Mouse (Mus musculus) R1 (cell line): ENCODE measurements around the gene Il2ra.
"Not testable (repeated sequence)": the region's sequence is repeated elsewhere in the genome, so short reads cannot be mapped to it uniquely, and the experiment has no call there.

Experiments used
- DNase-seq: peaks from one replicate; pipeline ENCODE4 v3.0.0-alpha.2; 2018; ENCODE audit warnings: low read depth, low spot score

Gene Il2ra

DNA sequence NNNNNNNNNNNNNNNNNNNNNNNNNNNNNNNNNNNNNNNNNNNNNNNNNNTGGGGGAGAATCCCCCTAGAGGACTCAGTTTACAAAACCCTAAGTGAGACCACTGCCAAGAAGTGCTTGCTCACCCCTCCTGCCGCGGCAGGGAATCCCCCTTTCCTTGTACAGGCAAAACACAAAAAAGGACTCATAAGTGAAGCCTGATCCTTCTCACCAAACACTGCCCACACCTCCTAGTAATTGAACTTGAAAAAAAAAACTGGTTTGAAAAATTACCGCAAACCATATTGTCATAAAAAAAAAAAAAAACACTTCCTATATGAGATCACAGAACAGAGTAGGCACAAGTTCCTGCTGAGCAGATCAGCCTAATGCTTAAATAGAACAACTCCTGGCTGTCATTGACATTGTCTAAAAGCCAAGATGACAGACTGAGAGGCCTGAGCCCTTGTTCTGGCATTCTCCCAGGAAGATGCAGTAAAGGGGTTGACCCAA lies at the start of gene Il2ra:
Il2ra (plus strand) TSS at position 357 of the 491 bp plus-strand sequence.
- no peak for DNase-seq

DNA sequence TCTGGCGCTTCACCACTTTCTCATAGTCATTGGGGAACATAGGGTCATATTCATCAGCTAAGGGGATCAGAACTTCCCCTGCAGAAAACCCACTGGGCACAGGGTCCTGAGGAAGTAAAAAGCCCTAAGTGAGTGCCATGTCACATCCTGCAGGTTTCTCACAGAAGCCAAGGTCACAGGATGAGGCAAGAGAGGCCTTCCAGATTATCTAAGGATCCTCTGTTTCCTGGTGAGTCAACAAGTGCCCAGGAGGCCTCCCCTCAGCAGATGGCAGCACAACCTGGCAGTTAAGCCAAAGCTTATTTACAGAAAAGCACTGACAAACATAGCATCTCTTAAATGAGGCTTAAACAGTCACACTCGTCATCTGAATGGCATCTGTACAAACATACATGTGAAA lies 45.9 kb upstream of the Il2ra start:
- DNase-seq: no peak

DNA sequence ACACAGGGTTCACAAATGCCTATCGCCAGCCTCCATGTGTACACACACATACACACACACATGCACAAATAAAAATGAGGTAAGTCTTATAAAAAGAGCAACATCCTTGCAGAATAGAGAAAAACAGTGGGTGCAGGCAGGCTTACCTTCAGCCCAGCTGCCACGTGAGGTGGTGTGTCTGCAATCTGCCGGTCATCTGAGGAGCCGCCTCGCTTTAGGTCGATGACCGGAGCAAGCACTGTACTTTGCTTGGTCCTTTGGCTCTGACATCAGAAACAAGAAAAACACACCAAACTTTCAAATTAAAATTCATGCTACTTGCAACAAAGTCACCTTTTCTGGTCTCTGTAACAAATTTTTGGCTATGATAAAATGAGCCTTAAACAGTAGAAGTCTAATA lies 44.7 kb upstream of the Il2ra start:
- DNase-seq: no peak

DNA sequence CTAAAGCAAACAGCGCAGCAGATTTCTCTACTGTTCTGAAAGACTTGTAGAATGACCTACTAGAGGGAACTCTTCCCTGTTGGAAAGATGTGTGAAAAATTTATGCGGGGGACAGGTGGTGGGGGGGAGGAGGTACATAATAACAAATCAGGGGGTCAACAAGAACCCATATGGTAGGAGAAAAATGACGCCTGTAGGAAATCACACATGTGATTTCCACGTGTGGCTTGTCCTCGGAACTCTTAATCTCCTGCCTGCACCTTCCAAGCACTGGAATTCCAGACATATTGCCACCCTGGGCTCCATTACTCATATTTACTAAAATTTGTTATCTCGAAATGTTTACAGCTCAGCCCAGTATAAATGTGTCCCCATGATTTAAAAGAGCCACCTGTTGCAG lies 40.8 kb upstream of the Il2ra start:
- DNase-seq: no peak

DNA sequence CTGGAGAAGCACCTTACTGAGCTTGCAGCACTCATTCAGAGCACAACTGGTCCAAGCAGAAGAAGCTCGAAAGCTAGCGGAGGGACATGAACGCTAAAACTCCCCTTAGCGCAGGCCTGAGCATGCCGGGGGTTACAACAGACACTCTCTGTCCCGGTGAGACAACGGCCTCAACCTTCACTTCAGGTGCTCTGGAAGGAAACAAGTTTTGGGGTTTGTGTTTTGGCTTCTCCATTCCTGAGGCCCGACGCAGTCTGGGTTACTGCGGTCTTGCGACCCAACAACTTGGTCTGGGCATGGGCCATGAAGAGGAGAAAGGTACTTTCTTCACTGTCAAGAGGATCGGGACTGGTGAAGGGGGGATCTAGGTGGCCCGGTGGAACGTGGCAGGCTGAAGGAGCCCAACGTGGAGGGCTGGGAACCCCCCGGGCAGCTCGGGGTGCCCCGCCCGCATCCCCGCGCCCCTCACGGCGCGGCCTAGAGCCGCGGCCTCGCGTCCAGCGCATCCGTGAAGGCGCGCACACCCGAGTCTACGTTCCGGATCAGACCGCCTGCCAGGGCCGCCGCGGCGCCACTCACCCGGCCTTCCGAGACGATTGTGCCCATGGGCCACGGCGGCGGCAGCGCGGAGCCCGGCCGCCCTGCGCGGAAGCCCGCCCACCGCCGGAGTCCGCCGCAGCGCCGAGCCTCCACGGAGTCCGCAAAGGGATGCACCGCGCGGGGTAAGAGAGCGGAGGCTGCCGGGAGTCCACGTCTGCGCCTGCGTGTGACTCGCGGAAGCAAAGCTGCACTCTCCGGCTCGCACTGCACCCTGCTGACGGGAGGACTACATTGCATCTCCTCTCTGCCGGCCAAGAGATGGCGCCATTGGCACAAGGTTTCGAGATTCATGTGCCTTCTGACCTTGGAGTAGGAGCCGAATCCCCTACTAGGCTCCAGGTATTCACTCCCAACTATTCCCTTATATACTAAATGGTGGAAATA lies 39.8 kb upstream of the Il2ra start:
- peak; percentile 95 for DNase-seq

DNA sequence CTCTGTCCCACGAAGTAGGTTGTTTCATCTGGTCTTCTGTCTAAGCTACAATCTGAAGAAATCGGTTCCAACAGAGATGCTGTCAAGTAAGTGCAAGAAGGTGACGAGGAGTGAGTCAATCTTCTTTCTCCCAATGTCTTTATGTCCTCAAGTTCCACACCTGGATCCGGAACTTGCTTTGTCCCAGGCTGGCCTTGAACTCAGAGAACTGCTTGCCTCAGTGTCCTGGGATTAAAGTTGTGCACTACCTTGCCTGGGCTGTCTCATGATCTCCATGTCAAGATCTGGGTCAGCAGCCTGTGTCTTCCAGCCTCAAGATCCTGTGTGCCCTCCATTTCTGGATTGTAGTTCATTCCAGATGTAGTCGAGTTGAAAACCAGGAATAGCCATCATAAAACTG lies 38.6 kb upstream of the Il2ra start, which contains the start of gene Rbm17:
Rbm17 (minus strand) TSS at position 101 of the 400 bp plus-strand sequence.
- DNase-seq: no peak

DNA sequence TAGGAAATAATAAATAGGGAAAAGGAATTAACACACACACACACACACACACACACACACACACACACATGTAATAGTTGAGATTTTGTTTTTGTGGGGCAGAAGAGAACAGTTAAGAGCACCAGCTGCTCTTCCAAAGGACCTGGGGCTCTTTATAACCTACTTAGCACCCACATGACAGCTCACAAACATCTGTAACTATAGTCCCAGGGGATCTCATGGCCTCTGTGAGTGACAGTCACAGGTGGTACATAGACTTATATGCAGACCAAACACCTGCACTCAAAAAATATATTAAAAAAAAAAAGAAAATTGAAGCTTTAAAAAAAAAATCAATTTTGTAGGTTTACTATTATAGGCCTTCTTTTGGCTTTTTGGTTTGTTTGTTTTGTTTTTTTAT lies 37.7 kb upstream of the Il2ra start:
- no peak for DNase-seq

DNA sequence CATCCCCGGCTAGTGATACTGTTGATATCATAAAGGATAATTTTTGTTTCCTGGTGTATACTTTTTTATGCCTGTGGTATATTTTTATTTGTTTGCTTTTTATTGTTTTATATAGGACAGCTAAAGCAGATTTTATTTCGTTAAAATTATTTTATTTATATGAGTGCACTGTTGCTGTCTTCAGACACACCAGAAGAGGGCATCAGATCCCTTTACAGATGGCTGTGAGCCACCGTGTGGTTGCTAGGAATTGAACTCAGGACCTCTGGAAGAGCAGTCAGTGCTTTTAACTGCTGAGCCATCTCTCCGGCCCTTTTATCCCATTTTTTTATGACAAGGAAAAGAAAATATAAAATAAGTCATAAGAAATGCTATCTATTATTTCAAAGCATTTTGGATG lies 35.9 kb upstream of the Il2ra start:
- not testable (repeated sequence) for DNase-seq

DNA sequence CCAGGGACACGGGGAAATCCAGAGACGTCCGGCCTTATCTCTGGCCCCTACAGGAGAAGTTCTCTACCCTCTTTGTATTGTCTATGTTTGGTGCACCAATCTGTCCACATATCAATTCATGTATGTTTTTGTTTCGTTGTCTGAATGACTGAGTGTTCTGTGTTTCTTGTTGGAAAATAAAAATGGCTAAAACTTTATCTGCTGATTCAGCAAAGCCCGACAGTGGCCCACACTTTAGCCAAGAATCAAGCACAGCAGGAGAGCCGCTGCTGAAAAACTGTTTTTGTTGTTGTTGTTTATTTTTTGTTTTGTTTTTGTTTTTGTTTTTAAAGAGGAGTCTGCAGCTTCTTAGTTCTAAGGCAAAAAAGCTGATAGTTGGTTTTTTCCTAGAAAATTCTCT lies 29.7 kb upstream of the Il2ra start:
- not testable (repeated sequence) for DNase-seq

DNA sequence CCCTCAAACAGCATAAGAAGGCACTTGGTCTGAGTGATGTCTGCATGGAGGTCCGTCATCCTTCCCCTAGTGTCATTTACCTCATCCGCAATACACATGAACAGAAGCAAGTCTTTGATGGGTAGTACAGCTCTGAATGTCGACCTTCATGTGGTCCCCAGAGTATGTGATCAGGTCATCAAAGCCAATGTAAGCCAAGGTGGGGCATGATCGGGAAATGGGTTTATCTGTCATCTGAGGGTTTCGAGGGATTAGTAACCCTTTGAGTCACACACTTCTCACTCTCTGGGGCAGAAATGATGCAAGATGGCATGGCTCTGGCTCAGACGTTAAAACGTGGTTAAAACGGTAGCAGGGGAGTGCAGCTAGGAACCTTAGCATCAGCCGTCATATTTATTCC lies 25.8 kb upstream of the Il2ra start:
- DNase-seq: no peak

DNA sequence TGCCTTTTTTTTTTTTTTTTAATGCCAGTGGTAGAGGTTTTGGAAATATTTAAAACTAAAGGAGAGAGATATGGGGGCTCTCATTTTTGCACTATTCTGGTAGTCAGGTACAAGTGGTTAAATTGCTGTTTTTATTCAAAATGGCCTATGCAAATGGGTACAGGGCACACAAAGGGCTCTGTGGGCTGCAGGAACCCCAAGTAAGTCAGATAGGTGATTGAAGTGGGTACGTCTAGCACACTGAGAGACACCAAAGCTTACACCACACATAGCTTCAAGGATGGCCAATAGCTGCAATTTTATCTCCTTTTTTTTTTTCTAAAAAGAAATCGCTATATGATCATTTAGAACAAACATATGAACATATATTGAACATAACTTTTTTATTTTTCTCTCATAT lies 23.0 kb upstream of the Il2ra start:
- DNase-seq: no peak

DNA sequence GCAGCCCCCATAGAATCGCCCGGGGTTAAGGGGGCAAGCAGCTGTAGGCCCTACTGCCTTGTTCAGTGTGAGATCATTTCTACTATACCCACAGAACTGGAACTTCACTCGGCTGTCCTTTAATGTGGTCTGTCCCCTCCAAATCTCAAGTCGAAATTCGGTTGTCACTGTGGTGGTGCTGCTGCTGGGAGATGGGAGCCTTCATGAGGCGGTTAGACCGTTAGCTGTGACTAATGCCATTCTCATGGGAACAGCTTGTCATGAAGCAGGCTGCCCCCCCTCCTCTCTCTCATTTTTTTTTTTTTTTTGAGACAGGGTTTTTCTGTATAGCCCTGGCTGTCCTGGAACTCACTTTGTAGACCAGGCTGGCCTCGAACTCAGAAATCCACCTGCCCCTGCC lies 19.4 kb upstream of the Il2ra start:
- no peak for DNase-seq

DNA sequence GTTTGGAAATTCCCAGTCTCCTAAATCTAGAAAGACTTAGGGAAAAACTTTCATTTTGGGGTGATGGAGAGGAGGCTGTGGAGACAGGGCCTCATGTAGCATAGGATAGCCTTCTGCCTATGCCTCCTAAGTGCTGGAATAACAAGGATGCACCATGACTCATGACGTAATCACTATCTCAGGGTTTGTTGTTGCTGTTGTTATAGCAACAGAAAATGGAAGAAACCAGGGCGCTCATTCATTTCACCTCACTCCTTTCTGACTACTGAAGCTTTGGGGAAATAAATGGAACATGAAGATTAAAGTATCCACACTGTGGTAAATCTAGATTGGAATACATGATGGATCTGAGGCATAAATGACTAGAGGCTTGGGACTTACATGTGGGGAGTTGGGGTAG lies 18.9 kb upstream of the Il2ra start:
- DNase-seq: no peak

DNA sequence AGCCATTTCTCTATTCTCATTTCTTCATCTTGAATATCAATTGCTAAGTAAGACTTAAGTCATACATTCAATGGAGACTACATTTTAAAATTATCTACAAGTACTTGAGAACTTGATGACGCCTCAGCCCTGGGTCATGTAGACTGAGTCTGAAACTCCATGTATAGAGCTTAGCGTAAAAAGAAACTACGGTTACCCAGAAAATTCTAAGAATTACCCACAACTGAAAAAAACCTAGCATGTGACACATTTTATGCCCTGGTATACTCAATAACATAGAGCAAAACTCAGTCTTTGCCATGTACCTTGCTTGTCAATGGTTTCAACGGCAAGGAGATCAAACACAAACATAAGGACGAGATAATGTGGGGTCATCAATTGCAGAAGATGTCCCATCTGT lies 16.7 kb upstream of the Il2ra start, which contains the start of gene Gm17490:
Gm17490 (minus strand) TSS at position 375 of the 400 bp plus-strand sequence.
- no peak for DNase-seq

DNA sequence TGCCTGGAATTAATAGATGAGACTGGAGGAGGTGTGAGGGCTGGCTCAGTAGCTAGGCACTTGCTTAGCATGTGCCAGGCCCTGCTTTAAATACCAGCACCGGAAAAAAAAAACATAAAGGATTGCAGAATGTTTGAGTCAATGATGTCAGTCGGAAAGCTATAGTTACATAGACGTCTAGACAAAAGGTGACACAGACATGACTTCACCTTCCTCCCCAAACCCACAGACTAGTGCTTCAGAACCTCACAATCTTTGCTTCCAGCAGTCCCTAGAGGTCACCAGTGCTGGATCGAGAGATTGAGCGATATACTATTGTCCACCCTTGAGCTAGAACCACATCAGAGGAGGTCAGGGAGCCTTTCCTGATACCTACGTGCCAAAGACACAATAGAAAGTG lies 7.6 kb upstream of the Il2ra start:
- DNase-seq: no peak

DNA sequence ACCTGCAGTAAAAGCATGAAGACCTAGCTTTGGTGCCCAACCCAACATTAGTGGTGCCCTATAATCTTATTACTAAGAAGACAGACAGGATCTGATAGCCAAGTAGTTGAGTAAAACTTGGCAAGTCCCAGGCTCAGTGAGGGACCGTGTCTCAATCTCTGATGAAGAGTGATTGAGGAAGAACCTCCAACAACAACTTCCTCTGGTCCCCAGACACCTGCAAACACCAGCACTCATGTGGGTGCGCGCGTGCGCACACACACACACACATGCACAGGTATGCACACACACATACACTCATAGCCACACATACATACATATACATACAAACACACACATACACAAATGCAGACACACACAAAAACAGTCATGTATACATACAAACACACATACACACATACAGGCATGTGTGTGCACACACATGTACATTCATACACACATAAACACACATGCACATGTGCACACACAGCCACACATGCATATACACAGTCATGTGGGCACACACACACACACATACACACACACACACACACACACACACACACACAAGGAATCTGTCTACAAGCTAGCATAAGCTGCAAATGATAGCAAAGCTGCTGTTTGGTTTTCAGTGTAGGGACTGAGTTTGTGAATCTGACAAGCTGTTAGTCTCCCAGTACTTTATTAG lies 7.0 kb upstream of the Il2ra start:
- no peak for DNase-seq

DNA sequence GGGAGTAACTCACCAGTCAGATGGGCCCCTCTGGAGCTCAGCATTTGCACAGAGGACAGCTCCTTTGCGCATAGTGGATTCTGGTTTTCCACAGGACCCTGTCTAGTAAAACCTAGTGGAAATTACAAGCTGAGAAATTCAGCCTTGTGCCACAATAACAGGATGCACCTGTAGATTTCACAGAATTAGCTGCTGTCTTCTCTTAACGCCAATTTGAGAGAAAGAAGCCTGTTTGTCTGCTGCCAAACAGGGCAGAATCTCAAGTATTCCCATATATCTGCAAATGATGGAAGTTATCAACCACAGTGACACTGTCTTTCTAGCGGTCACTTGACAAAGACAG lies 6.5 kb upstream of the Il2ra start:
- DNase-seq: no peak

DNA sequence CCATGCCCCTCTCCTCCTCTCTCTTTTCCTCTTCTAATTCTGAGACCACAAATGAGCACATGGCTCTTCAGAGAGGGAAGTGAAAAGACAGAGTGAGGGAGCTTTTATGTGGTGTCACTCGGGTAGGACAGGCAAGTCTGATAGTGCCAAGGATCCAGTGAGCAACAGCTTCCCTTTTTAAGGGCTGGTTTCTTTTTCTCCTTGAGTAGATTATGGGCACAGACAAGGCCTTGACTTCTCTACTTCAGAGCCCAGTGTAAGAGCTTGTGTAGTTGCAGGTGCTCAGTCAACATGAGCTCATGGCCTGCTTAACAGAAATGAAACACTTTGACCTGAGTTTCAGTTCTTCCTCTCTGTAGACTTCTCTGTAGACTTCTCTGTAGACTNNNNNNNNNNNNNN lies 5.5 kb upstream of the Il2ra start:
- no peak for DNase-seq

DNA sequence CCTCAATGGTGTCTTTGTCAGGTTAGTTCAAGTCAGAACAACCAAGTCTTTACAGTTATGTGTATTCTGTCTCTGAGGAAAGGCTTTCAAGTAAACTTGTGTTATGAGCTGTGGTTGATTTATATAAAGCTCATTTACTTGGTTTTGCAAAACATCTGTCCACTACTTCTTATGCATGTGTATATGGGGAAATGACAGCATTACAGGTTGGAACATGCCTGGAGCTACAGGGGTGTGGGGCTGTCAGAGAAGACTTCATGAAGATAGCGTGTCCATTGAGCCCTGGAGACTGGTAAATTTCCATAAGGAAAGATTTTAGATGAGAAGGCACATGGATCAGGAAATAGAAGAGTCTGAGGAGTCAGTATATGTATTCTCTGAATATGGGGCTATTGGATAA lies 1.4 kb downstream of the Il2ra start:
- no peak for DNase-seq

DNA sequence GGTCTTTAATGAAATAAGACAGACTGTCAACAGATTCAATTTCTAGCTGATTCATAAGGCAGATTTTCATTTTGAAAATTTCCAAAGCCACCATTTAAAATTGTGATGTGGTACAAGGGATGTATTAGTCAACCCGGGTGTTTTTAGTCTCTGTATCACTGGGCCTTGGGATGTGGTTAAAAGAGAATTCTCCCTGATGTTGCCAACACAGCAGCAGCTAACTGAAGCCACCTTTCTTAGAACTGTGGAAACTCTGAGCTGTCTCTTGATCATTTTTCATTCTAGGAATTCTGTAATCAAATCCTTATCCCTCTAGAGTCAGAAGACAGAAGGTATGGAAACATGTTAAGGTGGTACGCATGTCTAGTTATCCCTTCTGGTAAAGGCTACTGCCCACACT lies 2.7 kb downstream of the Il2ra start:
- DNase-seq: no peak

DNA sequence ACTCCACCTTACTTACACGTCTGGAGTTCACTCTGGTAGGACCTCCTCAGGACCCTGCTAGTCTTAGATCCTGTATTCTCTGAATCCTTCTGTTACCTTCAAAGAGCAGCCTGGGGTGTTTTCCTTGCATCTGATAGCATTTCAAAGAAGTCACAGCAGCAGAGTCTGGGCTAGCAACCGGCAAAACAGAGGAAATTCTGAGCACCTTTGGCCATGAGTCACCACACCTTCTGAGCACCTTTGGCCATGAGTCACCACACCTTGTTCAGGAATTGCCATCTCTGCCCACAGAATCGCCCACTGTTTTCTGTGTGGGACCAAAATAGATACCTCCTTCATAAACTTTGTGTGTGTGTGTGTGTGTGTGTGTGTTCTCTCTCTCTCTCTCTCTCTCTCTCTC lies 8.9 kb downstream of the Il2ra start:
- DNase-seq: no peak

DNA sequence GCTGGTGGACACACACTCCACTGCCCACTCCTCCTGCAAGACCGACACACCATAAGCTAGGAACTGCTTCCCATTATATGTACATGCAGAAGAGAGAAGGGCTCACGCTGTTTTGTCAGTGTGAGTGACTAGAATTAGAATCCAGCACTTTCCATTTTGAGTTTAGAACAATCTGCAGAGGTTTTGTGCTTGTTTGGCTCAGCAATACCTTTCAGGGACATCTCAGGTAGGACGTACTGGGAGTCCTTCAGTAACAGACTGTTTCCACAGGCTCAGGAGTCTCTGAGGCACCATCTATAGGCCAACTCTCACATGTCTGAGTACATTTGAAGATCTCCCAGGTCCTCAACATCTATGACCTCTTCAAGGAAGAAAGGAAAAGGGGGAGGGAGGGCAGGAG lies 9.6 kb downstream of the Il2ra start:
- DNase-seq: no peak

DNA sequence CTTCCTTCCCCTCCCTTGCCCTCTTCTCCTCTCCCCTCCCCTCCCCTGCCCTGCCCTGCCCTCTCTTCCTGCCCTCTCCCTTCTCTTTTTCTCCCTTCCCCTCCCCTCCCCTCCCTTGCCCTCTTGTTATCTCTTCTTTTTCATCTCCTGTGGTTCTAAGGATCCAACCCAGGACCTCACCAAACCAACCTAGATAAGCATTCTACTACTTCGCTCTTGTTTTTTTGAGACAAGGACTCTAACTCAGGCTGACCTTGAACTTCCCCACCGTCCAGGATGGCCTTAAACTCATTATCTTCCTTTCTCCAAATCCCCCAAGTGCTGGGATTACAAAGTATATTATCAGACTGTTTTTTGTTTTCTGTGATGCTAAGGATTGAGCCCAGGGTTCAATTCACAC lies 10.2 kb downstream of the Il2ra start:
- DNase-seq: no peak
